In genomic region chr1:139232636-139233035, GRCm38 (mm10) we compare ENCODE assay signal across 22 mouse cellular contexts.
DNase-seq lines count a peak whose midpoint lies in the region; ATAC-seq and TF ChIP-seq lines count a peak whose summit lies in the region.
"Had no signal": no experiment of that assay in that cellular context is flagged by ENCODE, and none has a peak within 500 bp of the region (broad histone marks: within the 10 kb centered on the region; RNA-seq: fewer than 3 reads in every experiment).

No protein-coding gene starts in this region.

- TF ChIP-seq CTCF in lung, embryonic 14.5 days (IDR thresholded peaks at IDR 0.05; ENCODE audit: low read depth), result no peak

- no peak overlapping the region for H3K4me2 ChIP-seq in hindbrain, embryonic 15.5 days
- no peak overlapping the region for H3K4me2 ChIP-seq in lung, embryonic 14.5 days
- no peak overlapping the region for H3K4me2 ChIP-seq in neural tube, embryonic 15.5 days
- H3K4me2 ChIP-seq: heart, embryonic 11.5 days; liver, embryonic 11.5 days; midbrain, embryonic 12.5 days had no signal

- ATAC-seq in hindbrain, embryonic 15.5 days (ENCODE audit: low FRiP score, low read depth), result peak; percentile 51; the same call in 1 of the 2 replicates
- peak; percentile 89 for ATAC-seq in lung, embryonic 14.5 days (ENCODE audit: insufficient read depth)
- peak; percentile 76; the same call in 1 of the 2 replicates for ATAC-seq in neural tube, embryonic 15.5 days (ENCODE audit: low FRiP score)
- ATAC-seq in megakaryocyte progenitor cell, adult 5-6 weeks (replicated peaks; ENCODE audit: poor library complexity), result no peak
- ATAC-seq: forebrain, embryonic 14.5 days had no signal

- H3K9ac ChIP-seq in hindbrain, embryonic 15.5 days, result no peak overlapping the region
- H3K9ac ChIP-seq in lung, embryonic 14.5 days, result no peak overlapping the region
- H3K9ac ChIP-seq in neural tube, embryonic 15.5 days (replicated peaks), result no peak overlapping the region
- H3K9ac ChIP-seq: midbrain, embryonic 12.5 days had no signal

- WGBS in hindbrain, embryonic 15.5 days, result 64% methylated on average over 3 of the region's 3 CpGs
- 73% methylated on average over 3 of the region's 3 CpGs for WGBS in hindbrain, embryonic 10.5 days
- WGBS in lung, embryonic 14.5 days, result 25% methylated on average over 3 of the region's 3 CpGs
- 47% methylated on average over 3 of the region's 3 CpGs for WGBS in neural tube, embryonic 15.5 days

- no peaks in the 10 kb centered on the region for H3K4me1 ChIP-seq in hindbrain, embryonic 15.5 days (replicated peaks)
- H3K4me1 ChIP-seq in hindbrain, embryonic 10.5 days (replicated peaks), result no peaks in the 10 kb centered on the region
- peaks cover 10% of the 10 kb centered on the region; the same call in 1 of the 2 replicates for H3K4me1 ChIP-seq in lung, embryonic 14.5 days (ENCODE audit: insufficient read depth)
- 0 out of 2 replicates have a peak, but pooled peaks cover 4% of the 10 kb centered on the region for H3K4me1 ChIP-seq in neural tube, embryonic 15.5 days
- H3K4me1 ChIP-seq: limb, embryonic 10.5 days; midbrain, embryonic 12.5 days had no signal

- no peak for DNase-seq in hindbrain, embryonic 10.5 days (ENCODE audit: low spot score)
- DNase-seq in lung, embryonic 14.5 days, result peak; percentile 86
- no peak for DNase-seq in lung, postnatal 14 days
- peak; percentile 14 for DNase-seq in 3T3-L1 (ENCODE audit: low read depth, low spot score)
- DNase-seq: adrenal gland, postnatal 25 days; cerebellum, adult 18-20 months; cerebellum, postnatal 36 days; heart, postnatal 4 days; thymus, adult 18-20 months had no signal

- H3K4me3 ChIP-seq in hindbrain, embryonic 15.5 days, result no peak overlapping the region
- H3K4me3 ChIP-seq in hindbrain, embryonic 10.5 days, result no peak overlapping the region
- H3K4me3 ChIP-seq in lung, embryonic 14.5 days (ENCODE audit: low read depth, low read length), result no peak overlapping the region
- H3K4me3 ChIP-seq in neural tube, embryonic 15.5 days (replicated peaks), result no peak overlapping the region
- H3K4me3 ChIP-seq: erythroblast, embryonic 14.5 days; left cerebral cortex, adult 2 months; limb, embryonic 10.5 days; midbrain, embryonic 12.5 days; myocyte had no signal

- H3K36me3 ChIP-seq in hindbrain, embryonic 15.5 days, result no peaks in the 10 kb centered on the region
- H3K36me3 ChIP-seq in hindbrain, embryonic 10.5 days, result no peaks in the 10 kb centered on the region
- no peaks in the 10 kb centered on the region for H3K36me3 ChIP-seq in lung, embryonic 14.5 days (ENCODE audit: insufficient read depth)
- no peaks in the 10 kb centered on the region for H3K36me3 ChIP-seq in neural tube, embryonic 15.5 days
- H3K36me3 ChIP-seq: limb, embryonic 10.5 days; midbrain, embryonic 12.5 days had no signal

- H3K27ac ChIP-seq in hindbrain, embryonic 15.5 days (replicated peaks), result no peak overlapping the region
- H3K27ac ChIP-seq in hindbrain, embryonic 10.5 days, result no peak overlapping the region
- 0 out of 2 replicates have a peak overlapping the region, but pooled peaks have one; percentile 18 for H3K27ac ChIP-seq in lung, embryonic 14.5 days (ENCODE audit: low read depth)
- 0 out of 2 replicates have a peak overlapping the region, but pooled peaks have one; percentile 18 for H3K27ac ChIP-seq in neural tube, embryonic 15.5 days (replicated peaks)
- H3K27ac ChIP-seq: kidney, postnatal 0 days; left cerebral cortex, adult 2 months; limb, embryonic 10.5 days; macrophage; midbrain, embryonic 12.5 days had no signal

- no peaks in the 10 kb centered on the region for H3K27me3 ChIP-seq in hindbrain, embryonic 15.5 days
- H3K27me3 ChIP-seq in hindbrain, embryonic 10.5 days (ENCODE audit: insufficient read depth, poor library complexity, severe bottlenecking), result no peaks in the 10 kb centered on the region
- H3K27me3 ChIP-seq in lung, embryonic 14.5 days (ENCODE audit: insufficient read depth, low read length), result no peaks in the 10 kb centered on the region
- H3K27me3 ChIP-seq in neural tube, embryonic 15.5 days (replicated peaks), result no peaks in the 10 kb centered on the region
- H3K27me3 ChIP-seq: midbrain, embryonic 12.5 days had no signal

- no peaks in the 10 kb centered on the region for H3K9me3 ChIP-seq in hindbrain, embryonic 15.5 days
- H3K9me3 ChIP-seq in hindbrain, embryonic 10.5 days, result no peaks in the 10 kb centered on the region
- no peaks in the 10 kb centered on the region for H3K9me3 ChIP-seq in lung, embryonic 14.5 days (ENCODE audit: low read depth, low read length)
- H3K9me3 ChIP-seq in neural tube, embryonic 15.5 days (replicated peaks), result no peaks in the 10 kb centered on the region
- H3K9me3 ChIP-seq: limb, embryonic 10.5 days; midbrain, embryonic 12.5 days had no signal

Comparison
In these comparisons a context has a peak if more than half of its experiments do, and no peak if none do; other contexts are left out.
1. DNase-seq: peak in lung, embryonic 14.5 days (single experiment) and 3T3-L1 (single experiment); none in hindbrain, embryonic 10.5 days (single experiment) and lung, postnatal 14 days (single experiment).
2. H3K27ac ChIP-seq: peak in lung, embryonic 14.5 days (single experiment) and neural tube, embryonic 15.5 days (single experiment); none in hindbrain, embryonic 15.5 days (single experiment) and hindbrain, embryonic 10.5 days (single experiment).